ENCODE assay signal across 7 mouse cellular contexts in genomic region chr19:4257216-4257896, GRCm38 (mm10). TPM values are rescaled to one million over a fixed set of nuclear protein-coding genes. Genes with fewer than 3 reads are reported as not detected.
DNase-seq lines count a peak whose midpoint lies in the region; ATAC-seq and TF ChIP-seq lines count a peak whose summit lies in the region.

No protein-coding gene starts in this region.

- H3K27ac ChIP-seq in intestine, postnatal 0 days (ENCODE audit: low read depth, low read length), result peak overlapping the region; percentile 11; the same call in 1 of the 2 replicates
- H3K27ac ChIP-seq in midbrain, embryonic 12.5 days (replicated peaks), result no peak overlapping the region
- peak overlapping the region; percentile 61 for H3K27ac ChIP-seq in small intestine, adult 2 months (ENCODE audit: insufficient read depth, low read depth, low read length)

- under 1% methylated on average over 41 of the region's 41 CpGs for WGBS in intestine, postnatal 0 days
- under 1% methylated on average over 41 of the region's 41 CpGs for WGBS in midbrain, embryonic 12.5 days
- under 1% methylated on average over 41 of the region's 41 CpGs for WGBS in small intestine, adult 2 months

- H3K4me1 ChIP-seq in intestine, postnatal 0 days (replicated peaks; ENCODE audit: control insufficient read depth, insufficient read depth, low read length), result no peaks in the 10 kb centered on the region; the same call in none of the 2 replicates
- 0 out of 2 replicates have a peak, but pooled peaks cover 5% of the 10 kb centered on the region for H3K4me1 ChIP-seq in midbrain, embryonic 12.5 days
- H3K4me1 ChIP-seq in small intestine, adult 2 months (ENCODE audit: control insufficient read depth, insufficient read depth, insufficient read length, low read length), result peaks cover 9% of the 10 kb centered on the region

- peak; percentile 27; the same call in 1 of the 2 replicates for TF ChIP-seq POLR2A in small intestine, adult 2 months (IDR thresholded peaks at IDR 0.05; ENCODE audit: low read depth, low read length)

- ATAC-seq in intestine, postnatal 0 days, result peak; percentile 81
- peak; percentile 93 for ATAC-seq in midbrain, embryonic 12.5 days (ENCODE audit: low FRiP score, low read depth)

- peak; percentile 90 for DNase-seq in adrenal gland, adult 8-10 months
- DNase-seq in embryo, embryonic 9.5 days (ENCODE audit: extremely low spot score), result peak; percentile 90
- peak; percentile 36 for DNase-seq in gonadal fat pad, adult 2 months (ENCODE audit: low read depth)
- peak; percentile 95 for DNase-seq in left cerebral cortex, postnatal 4 days

- H3K36me3 ChIP-seq in intestine, postnatal 0 days (ENCODE audit: control insufficient read depth, insufficient read depth), result no peaks in the 10 kb centered on the region
- no peaks in the 10 kb centered on the region for H3K36me3 ChIP-seq in midbrain, embryonic 12.5 days
- H3K36me3 ChIP-seq in small intestine, adult 2 months (ENCODE audit: control insufficient read depth, insufficient read depth, low read length), result 0 out of 2 replicates have a peak, but pooled peaks cover 4% of the 10 kb centered on the region

- H3K4me3 ChIP-seq in intestine, postnatal 0 days (ENCODE audit: low read depth, low read length), result peak overlapping the region; percentile 65
- peak overlapping the region; percentile 63 for H3K4me3 ChIP-seq in midbrain, embryonic 12.5 days
- H3K4me3 ChIP-seq in small intestine, adult 2 months (ENCODE audit: low read depth, low read length), result peak overlapping the region; percentile 77

- H3K9me3 ChIP-seq in intestine, postnatal 0 days (ENCODE audit: control insufficient read depth), result no peaks in the 10 kb centered on the region
- no peaks in the 10 kb centered on the region for H3K9me3 ChIP-seq in midbrain, embryonic 12.5 days

- H3K4me2 ChIP-seq in intestine, postnatal 0 days (replicated peaks; ENCODE audit: low read depth), result peak overlapping the region; percentile 91
- H3K4me2 ChIP-seq in midbrain, embryonic 12.5 days (replicated peaks), result peak overlapping the region; percentile 92

- H3K27me3 ChIP-seq in intestine, postnatal 0 days (replicated peaks; ENCODE audit: control insufficient read depth, insufficient read depth, low read length), result no peaks in the 10 kb centered on the region
- H3K27me3 ChIP-seq in midbrain, embryonic 12.5 days, result peaks cover 5% of the 10 kb centered on the region; the same call in 1 of the 2 replicates
- H3K27me3 ChIP-seq in small intestine, adult 2 months (ENCODE audit: control insufficient read depth, insufficient read depth, low read length), result no peaks in the 10 kb centered on the region

- intact Hi-C loops in left cerebral cortex, postnatal 4 days (cut with DNase I), result loop anchor here (5.0 to 10.0 kb wide), 2 partner anchors 50 to 187 kb away; partner anchors contain the start of gene Grk2

- peak overlapping the region; percentile 50; the same call in 1 of the 2 replicates for H3K9ac ChIP-seq in intestine, postnatal 0 days (ENCODE audit: low read depth, low read length)
- peak overlapping the region; percentile 68 for H3K9ac ChIP-seq in midbrain, embryonic 12.5 days (replicated peaks)

- TF ChIP-seq CTCF in intestine, postnatal 0 days (IDR thresholded peaks at IDR 0.05; ENCODE audit: low read depth), result peak; percentile 98
- TF ChIP-seq CTCF in small intestine, adult 2 months (IDR thresholded peaks at IDR 0.05; ENCODE audit: extremely low read depth, insufficient read length, insufficient replicate concordance, low read depth, low read length), result peak; percentile 93

RNA-seq across cellular contexts. Expression of gene Ssh3, which starts 11.6 kb away (rescaled TPM):
- total RNA-seq in adrenal gland, adult 8-10 months (2022), result 10 to 100 TPM; 30.8 to 55.1 (median 46.6) TPM
- polyA plus RNA-seq in gonadal fat pad, adult 2 months (2012; rRNA removed), result 87.3 and 91.4 TPM in 2 replicates
- 18.1 and 18.5 TPM in 2 replicates for polyA plus RNA-seq in intestine, postnatal 0 days (2015; fragmentation: Nextera tagmentation; extraction: Ambion mirVana)
- 10 to 100 TPM; 71.0 to 74.6 TPM for total RNA-seq in left cerebral cortex, postnatal 4 days (2021)
- 6.0 and 7.5 TPM in 2 replicates for polyA plus RNA-seq in midbrain, embryonic 12.5 days (2016; fragmentation: Nextera tagmentation; extraction: Ambion mirVana)
- polyA plus RNA-seq in small intestine, adult 2 months (2012; rRNA removed), result 72.2 and 105 TPM in 2 replicates

RNA-seq across cellular contexts. Expression of gene Ankrd13d, which starts 25.6 kb away (rescaled TPM):
- 10 to 100 TPM in 1 of 4 experiments, 1 to 10 TPM in 3; 4.3 to 10.6 (median 6.8) TPM for total RNA-seq in adrenal gland, adult 8-10 months (2022)
- polyA plus RNA-seq in gonadal fat pad, adult 2 months (2012; rRNA removed), result 12.6 and 13.7 TPM in 2 replicates
- polyA plus RNA-seq in intestine, postnatal 0 days (2015; fragmentation: Nextera tagmentation; extraction: Ambion mirVana), result 2.0 and 2.4 TPM in 2 replicates
- 10 to 100 TPM; 98.4 to 99.3 TPM for total RNA-seq in left cerebral cortex, postnatal 4 days (2021)
- 17.6 and 18.9 TPM in 2 replicates for polyA plus RNA-seq in midbrain, embryonic 12.5 days (2016; fragmentation: Nextera tagmentation; extraction: Ambion mirVana)
- polyA plus RNA-seq in small intestine, adult 2 months (2012; rRNA removed), result 1.1 and 1.8 TPM in 2 replicates

RNA-seq across cellular contexts. Expression of gene Pold4, which starts 25.7 kb away (rescaled TPM):
- total RNA-seq in adrenal gland, adult 8-10 months (2022), result 10 to 100 TPM; 39.0 to 53.5 (median 52.4) TPM
- 111 and 164 TPM in 2 replicates for polyA plus RNA-seq in gonadal fat pad, adult 2 months (2012; rRNA removed)
- polyA plus RNA-seq in intestine, postnatal 0 days (2015; fragmentation: Nextera tagmentation; extraction: Ambion mirVana), result 81.5 and 87.8 TPM in 2 replicates
- total RNA-seq in left cerebral cortex, postnatal 4 days (2021), result 10 to 100 TPM; 11.3 to 11.9 TPM
- 15.2 and 16.1 TPM in 2 replicates for polyA plus RNA-seq in midbrain, embryonic 12.5 days (2016; fragmentation: Nextera tagmentation; extraction: Ambion mirVana)
- 46.4 and 118 TPM in 2 replicates for polyA plus RNA-seq in small intestine, adult 2 months (2012; rRNA removed)

RNA-seq across cellular contexts. Expression of gene AC109138.7, which starts 43.2 kb away (rescaled TPM):
- not detected for total RNA-seq in adrenal gland, adult 8-10 months (2022)
- 1.2 TPM in 1 of 2 replicates, not detected in the other for polyA plus RNA-seq in gonadal fat pad, adult 2 months (2012; rRNA removed)
- not detected in 2 replicates for polyA plus RNA-seq in intestine, postnatal 0 days (2015; fragmentation: Nextera tagmentation; extraction: Ambion mirVana)
- not detected for total RNA-seq in left cerebral cortex, postnatal 4 days (2021)
- polyA plus RNA-seq in midbrain, embryonic 12.5 days (2016; fragmentation: Nextera tagmentation; extraction: Ambion mirVana), result not detected in 2 replicates
- not detected in 2 replicates for polyA plus RNA-seq in small intestine, adult 2 months (2012; rRNA removed)

RNA-seq across cellular contexts. Expression of gene Clcf1, which starts 43.3 kb away (rescaled TPM):
- total RNA-seq in adrenal gland, adult 8-10 months (2022), result 10 to 100 TPM in 1 of 4 experiments, 1 to 10 TPM in 3; 4.5 to 14.4 (median 7.6) TPM
- 6.6 and 7.9 TPM in 2 replicates for polyA plus RNA-seq in gonadal fat pad, adult 2 months (2012; rRNA removed)
- polyA plus RNA-seq in intestine, postnatal 0 days (2015; fragmentation: Nextera tagmentation; extraction: Ambion mirVana), result 2.4 and 2.5 TPM in 2 replicates
- total RNA-seq in left cerebral cortex, postnatal 4 days (2021), result 1 to 10 TPM; 1.2 to 1.3 TPM
- polyA plus RNA-seq in midbrain, embryonic 12.5 days (2016; fragmentation: Nextera tagmentation; extraction: Ambion mirVana), result 0.48 and 0.94 TPM in 2 replicates
- polyA plus RNA-seq in small intestine, adult 2 months (2012; rRNA removed), result 10.1 and 12.4 TPM in 2 replicates

Comparison
In these comparisons a context has a peak if more than half of its experiments do, and no peak if none do; other contexts are left out.
1. DNase-seq: peak in every context shown above with its lines; median percentile 95 in left cerebral cortex, postnatal 4 days; 90 in adrenal gland, adult 8-10 months; 90 in embryo, embryonic 9.5 days; 36 in gonadal fat pad, adult 2 months.